Mouse (Mus musculus) kidney, postnatal 25 days (tissue): ENCODE measurements around the gene Mrpl19.

Experiments
- DNase-seq, 2 experiments: peaks; one replicate each; pipeline ENCODE4 v3.0.0; 2021; ENCODE audit warnings: mixed read lengths in 2 of 2

Gene Mrpl19

DNA sequence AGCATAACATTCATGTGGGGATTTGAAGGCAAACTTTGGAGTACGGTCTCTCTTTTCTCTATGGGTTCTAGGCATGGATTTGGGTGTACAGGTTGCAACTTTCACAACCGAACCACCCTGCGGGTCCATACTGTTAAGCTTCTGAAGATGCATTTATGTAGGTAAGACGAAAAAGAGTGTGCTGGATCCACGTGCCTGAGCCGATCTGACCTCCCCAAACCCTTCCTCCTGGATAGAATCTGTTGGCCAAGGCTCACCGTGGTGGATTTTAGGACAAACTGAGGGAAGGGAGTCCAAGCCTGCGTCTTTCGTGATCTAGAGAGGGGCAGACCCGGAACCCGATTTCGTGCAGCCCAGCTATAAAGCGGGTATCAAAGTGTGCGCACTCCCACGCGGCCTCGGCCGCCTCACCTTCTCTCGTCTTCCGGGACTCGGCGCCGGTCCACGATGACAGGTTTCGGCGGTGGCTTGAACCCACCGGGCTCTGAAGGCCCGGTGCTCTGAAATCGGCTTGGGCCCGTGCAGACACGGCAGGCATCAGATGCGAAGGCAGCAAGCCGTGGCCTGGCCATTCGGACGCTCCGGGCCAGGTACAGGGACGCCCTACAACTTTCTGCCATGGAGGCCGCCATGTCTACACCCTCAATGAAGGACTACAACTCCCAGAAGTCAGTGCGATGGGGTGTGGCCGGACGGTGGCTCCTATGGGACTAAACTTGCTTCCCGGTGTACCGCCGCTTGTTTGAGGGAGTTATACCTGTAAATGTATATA lies at the start of gene Mrpl19:
Gene Mrpl19, minus strand, starts transcription at position 663 of the 772 bp plus-strand sequence.
- DNase-seq = peak; percentile 92 to 94

DNA sequence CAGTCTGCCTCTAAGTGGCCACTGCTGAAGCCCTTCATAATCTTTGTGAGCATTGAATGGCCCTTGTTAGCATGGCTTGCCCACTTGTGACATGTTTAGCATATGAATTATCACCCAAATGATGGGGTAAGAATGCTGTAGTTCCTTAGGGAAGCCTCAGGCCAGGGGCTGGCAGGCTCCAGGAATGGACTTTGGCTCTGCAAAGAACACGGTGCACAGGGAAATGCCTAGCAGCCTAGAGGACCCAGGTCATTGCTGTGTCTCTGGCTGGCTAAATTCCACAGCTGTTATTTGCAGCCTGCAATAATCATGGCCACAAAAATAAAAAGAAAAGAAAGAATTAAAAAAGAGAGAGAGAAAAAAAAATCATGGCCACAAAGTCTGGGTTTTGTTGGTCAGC lies 46.6 kb upstream of the Mrpl19 start:
- peak; percentile 69 to 85 for DNase-seq

DNA sequence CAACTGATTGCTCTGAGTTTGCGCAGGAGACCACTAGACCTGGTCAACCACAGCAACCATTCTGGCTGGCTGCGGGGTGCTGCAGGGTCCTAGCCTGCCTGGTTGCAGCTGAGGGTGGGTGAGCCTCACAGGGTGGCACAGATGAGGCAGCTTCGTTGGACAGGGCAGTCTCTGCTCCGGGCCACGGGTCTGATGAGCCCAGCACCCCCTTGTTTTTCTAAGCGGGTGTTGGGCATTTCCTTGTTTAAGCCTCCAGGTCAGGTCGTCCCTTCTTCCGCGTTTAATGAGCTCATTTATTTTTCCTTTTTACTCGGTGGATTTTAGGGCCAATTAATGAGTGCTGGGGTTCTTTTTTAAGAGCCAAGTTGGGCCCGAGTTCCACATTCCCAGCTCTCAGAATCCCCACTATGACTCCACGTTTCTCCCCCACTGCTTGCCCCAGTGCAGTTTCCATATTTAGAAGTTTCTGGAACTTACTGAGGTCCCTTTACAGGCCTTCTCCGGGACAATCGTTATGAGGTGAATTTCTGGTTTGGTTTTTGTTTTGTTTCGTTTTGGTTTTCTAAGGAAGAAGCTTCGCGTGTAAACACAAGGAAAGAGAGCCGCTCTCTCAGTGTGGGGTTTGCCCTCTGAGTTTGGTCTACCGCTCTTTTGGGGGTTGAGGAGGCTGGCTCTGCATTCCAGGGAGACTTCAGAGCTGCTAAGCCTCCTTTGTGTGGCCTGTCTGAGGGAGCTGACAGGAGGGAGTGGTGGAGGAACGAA lies 24.5 kb upstream of the Mrpl19 start:
- no peak for DNase-seq

DNA sequence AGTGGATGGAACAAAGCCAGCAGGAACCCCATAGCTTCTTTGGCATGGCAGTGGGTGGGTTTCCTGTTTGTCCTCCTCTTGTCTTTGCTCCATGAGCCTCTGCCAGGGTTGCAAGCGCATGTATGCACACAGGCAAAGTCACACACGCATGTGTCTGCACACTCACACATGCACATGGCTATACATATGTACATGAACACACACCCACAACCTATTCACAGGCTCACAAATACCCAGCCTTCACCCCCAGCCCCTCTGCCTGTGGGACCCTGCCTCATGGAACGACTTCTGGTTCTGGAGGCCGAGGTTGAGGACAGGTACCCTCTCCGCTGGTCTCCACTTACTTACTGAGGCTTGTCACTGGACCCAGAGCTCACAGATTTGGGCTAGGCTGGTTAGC lies 22.6 kb upstream of the Mrpl19 start:
- DNase-seq = no peak

DNA sequence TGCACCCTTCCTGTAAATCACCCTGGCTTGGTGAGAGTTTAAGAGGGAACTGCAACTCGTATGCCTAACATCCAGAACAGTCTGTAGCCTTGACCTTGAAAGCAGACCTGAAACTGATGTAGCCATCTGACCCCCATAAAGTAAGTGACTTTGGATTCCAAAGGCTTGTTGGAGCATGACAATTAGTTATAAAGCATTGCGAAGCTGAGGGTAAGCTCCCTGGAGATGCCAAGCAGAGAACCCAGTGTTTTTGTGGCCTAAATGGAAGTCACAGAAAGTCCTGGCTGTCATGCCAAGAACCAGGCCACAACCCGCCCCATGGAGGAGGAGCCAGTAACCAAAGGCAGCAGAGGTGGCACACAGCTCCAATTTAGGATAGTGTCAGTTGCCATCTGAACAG lies 21.8 kb upstream of the Mrpl19 start:
- DNase-seq = peak; percentile 76 to 91

DNA sequence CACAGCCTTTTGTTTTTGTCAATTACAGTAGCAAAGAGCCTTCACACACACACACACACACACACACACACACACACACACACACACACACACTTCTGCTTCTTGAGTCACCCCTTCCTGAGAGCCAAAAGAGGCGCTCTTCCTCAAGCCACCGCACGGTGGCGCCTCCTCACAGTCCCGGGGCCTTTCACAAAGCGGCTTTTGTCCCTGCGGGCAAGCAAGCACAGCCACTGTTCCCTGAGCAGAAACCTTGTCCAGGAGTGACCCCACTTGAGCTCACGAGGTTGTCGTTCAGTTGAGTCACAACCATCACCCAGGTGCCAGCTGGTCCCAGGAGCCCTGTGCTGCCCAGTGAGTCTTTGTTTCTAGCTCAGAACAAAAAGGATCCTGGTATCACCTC lies 21.3 kb upstream of the Mrpl19 start:
- DNase-seq = peak; percentile 86 to 93

DNA sequence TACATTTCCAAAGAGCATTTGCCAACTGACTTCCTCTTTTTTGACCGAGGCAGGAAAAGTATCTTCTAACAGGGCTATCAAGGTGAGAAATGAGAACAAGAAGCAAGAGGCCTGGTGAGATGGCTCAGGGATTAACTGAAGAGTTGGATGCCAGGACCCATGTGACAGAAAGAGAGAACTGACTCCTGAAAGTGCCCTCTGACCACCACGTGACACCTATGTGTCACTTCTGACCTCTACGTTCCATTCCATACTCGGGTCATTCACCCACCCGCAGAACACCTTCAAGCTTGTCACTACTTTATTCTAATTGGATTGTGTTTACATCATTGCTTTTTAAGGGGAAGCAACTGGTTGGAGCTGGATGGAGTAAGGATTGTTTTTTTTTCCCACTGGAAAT lies 20.8 kb upstream of the Mrpl19 start:
- peak; percentile 72 to 88 for DNase-seq

DNA sequence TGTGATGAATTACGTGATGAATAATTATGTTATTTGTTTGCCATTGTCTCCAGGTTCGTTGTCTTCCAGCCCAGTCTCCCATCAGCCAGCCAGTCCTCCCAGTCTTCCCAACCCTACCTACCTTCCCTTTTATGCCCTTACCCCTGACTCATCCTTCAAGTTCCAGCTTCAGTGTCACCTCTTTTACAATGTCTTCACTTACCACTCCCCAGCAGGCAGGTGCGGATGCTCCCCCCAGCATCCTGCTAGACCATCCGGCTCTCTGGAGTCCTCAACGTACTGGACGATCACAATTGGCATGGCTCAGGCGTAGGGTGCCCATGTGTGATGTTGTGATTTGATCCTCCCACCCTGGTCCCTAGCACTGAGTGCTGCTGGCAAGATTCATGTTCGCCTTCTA lies 20.4 kb upstream of the Mrpl19 start:
- no peak for DNase-seq

DNA sequence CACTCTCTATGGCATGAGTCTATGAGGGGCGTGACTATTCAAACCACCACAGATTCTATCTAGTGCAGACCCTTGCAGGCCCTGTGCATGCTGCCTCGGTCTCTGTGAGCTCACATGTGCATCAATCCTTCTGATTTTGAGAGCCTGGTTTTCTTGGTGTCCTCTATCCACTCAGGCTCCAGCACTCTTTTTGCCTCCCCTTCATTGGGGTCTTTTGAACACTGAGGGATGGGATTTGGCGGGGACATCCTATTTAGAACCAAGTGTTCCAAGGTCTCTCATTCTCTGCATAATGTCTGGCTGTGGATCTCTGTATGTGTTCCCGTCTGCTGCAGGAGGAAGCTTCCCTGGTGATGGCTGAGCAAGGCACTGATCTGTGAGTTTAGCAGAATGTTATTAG lies 13.5 kb upstream of the Mrpl19 start:
- no peak for DNase-seq

DNA sequence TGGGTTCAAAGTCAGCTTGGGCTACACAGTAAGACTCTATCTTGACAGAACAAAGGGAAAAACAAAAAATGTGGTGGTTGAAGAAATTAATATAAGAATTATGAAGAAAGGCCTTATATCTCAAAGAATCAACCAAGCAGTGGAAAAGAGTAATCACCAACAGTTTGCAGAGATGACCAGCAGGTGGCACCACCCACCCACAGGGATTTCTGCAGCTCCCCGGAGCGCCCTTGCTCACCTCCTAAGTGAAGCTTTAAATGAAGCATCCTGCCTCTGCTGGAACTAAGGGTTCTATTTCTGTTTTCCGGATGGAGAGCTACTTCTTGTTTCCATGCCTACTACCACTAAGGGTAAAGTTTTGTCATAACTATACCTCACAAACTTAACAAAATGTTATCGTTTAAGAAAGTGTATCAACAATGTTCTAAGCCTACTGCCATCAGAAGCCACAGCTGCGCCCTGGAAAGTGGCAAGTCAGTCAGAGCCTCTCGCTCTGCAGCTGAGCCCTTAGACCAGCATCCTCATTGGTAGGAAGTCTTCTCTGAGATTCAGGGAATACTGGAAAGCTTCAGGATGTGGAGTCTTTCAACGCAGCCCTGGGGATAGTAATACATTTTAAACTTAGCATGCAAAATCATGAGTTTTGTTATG lies 10.3 kb upstream of the Mrpl19 start:
- peak; percentile 73 to 89 for DNase-seq

DNA sequence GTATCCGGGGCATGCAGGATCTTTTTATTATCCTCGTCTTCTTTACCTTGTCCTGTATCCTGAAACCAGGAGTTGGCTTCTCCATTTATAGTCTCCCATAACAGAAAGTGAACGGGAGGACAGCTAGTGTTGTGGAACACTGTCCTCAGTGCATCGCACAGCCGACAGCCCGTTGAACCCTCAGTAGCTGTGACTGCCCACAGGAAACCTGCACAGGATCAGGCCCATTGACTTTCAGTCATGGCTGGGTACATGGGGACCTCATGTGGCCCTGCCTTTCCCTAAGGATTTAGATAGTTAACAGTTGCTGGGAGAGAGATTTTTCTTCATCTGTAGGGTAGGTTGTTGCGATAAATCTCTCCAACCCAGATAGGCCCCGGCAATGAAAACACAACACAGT lies 6.8 kb upstream of the Mrpl19 start:
- no peak for DNase-seq

DNA sequence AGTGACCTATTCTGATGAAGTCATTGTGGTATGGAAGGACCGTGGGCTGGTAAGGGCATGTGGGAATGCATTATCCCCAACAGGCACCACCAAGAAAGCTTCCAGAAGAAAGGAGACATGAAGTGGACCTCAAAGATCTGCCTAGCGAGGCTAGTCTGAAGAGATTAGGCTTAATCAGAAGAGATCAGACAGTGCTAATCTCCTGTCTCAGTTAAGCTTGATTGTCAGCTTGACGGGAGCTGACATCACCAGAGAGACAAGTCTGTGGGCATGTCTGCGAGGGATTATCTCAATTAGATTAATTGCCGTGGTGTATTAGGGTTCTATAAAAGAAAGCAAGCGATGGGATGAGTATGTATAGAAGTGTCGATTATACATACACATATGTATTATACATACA lies 5.4 kb upstream of the Mrpl19 start:
- DNase-seq = no peak

DNA sequence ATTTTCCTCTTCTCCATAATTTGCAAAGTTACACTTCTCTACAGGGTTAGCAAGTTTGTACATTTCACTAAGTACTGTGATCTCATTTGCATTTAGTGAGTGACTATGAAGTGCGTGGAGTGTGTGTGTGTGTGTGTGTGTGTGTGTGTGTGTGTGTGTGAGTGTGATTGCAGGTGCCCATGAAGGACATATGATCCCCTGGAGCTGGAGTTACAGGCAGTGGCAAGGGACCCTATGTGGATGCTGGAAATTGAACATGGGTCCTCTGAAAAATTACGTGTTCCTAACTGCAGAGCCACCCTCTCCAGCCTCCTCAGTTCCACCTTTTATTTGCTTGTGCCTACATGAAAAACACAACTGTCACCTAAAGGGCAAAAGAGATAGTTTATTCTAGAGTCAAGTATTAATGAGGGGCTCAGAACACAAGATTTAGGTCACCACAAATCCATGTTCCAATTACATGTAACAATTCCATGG lies 348 bp upstream of the Mrpl19 start:
- DNase-seq = no peak

DNA sequence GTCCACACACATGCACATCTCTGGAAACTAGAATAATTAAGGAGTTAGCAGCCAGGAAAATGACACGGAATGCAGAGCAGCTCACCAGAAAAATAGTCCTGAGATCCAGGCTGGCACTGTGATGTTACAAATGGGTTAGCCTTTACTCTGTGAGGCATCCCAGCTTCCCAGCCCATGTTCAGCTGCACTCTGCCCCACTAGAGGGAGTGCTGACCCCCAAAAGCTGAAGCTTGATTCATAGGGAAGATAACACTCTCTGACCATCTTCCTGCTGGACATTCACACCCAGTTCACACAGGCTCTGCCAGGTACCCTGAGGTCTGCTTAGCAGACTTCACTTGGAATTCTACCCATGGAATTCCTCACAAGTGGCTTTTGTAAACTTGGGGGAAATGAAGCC lies 5.5 kb downstream of the Mrpl19 start:
- no peak for DNase-seq

DNA sequence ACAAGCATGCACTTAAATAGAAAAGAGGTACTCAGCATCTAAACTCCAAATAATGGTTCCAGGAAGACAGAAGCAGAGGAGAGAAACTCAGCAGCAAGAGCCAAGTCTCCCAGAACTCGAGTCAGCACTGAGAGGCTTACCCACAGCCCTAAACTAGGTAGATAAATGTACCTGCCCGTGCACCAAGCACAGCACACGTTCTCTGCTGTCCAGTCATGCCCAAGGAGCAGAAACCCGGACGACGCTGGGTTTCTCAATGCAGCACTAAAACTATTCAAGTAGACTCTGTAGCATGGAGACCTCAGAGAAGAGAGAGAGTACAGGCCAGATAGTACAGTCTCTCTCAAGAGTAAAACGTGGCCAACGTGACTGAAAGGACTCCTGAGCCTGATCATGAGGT lies 5.9 kb downstream of the Mrpl19 start:
- no peak for DNase-seq

DNA sequence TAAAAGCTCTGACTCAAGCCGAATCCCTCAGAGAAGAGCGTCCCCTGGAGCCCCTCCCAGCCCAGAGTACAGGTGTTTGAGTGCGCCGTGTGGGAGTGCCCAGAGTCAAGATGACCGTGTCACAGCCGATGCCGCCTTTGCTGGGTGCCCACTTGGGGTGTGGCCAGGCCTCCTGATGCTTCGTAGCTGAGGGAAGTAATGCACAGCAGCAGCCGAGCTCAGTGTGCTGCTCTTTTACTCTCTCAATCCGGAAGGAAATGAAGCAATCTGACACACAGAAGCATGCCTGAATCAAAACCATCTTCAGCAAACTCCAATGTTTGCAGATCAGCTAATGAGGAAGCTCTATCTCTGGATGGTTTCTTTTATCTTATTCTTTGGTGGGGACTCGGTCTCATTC lies 7.8 kb downstream of the Mrpl19 start:
- DNase-seq = no peak

DNA sequence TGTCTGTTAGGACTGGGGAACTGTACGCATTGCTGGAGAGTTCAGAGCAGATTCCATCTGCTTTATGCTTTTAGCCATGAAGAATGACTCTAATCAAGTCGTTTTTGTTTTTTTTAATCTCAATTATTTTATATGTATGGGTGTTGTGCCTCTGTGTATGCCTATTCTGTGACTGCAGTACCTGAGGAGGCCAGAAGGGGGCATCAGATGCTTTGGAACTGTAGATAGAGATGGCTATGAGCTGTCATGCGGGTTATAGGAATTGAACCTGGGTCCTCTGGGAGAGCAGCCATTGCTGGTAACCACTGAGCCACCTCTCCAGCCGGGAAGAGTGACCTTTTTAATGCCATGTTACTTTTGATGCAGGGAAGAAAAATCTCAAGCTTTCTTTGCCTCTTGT lies 9.4 kb downstream of the Mrpl19 start:
- peak in 1 of 2 experiments; percentile 28 for DNase-seq

DNA sequence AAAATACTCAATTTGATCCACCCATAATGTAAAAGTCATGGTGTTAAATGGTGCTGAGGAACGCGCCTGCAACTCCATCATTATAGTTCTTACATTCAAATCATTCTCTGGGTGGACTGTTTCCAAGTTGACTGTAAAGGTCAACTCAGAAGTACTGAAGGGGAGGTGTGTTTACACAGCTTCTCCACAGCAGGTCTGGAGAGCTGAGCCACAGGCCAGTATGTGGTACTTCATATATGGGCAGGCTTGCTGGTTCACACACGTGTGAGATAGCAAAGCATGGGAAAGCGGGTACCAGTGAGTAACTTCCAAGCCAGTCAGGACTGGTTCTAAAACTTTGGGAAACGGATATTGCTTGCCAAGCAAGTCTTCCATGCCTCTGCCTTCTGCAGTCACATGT lies 10.6 kb downstream of the Mrpl19 start:
- no peak for DNase-seq

DNA sequence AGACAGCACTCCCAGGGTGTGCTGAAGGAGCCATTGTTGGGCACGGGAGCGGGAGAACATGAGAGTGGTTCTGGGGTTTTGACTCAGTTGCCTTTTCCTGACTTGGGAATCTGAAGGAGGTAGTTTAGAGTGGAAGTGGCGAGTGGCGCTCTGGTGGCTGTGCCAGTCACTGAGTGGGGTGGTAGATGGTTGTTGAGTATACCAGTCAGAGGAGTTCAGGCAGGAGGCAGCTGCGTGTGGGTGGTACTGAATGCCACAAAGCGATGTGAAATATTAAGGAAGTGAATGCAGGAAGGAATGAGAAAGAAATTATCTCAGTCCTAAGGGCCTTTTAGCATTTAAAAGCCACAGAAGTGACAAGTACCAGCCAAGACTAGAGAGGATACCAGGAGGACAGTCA lies 18.9 kb downstream of the Mrpl19 start:
- DNase-seq = no peak

DNA sequence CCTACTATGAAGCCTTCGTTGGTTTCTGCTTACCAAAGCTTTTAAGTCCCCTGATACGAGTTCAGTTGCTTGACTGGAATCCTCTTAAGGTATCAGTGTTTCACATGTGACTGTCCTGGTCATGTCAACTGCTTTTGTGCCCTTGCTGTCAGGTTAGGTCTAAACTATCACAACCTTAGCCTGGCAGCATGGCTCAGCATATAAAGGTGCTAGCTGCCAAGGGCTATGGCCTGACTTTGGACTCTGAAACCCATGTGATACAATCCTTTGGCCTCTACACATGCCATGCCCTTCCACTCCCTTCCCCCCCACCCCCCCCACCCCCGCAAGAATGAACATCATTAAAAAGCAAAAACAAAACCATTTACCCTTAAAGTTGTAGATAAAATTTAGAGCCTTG lies 21.3 kb downstream of the Mrpl19 start:
- no peak for DNase-seq

DNA sequence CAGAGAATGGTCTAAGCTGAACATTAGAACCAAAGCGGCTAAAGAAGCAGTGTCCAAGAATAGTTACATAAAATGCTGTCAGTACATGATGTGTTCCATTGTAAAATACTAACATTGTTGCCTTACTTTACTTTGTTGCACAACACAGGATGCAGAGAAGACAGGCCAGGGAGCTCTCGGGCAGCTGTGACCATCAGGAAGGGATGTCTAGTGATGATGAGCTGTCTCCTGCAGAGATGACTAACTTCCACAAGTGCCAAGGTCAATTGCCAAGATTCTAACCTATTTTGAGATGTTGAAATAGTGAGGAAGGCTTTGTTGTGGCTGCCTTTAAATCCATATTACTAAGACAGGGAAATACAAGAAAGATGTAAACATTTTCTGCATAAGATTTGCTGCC lies 22.5 kb downstream of the Mrpl19 start:
- DNase-seq = no peak

DNA sequence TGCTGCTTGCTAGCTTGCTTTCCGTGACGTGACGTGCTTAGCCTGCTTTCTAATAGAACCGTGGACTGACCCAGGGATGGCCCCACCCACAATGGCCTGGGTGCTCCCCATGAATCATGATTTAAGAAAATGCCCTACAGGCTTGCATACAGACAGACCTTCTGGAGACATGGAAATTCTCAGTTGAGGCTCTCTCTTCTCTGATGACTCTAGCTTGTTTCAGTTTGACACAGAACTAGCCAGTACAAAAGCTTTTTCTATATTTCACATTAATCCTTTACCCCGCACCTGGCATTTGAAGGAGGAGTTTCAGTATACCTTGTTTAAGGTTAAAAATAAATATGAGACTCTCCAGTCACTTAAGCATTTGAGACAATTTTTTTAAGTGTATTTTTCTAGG lies 24.0 kb downstream of the Mrpl19 start:
- no peak for DNase-seq

DNA sequence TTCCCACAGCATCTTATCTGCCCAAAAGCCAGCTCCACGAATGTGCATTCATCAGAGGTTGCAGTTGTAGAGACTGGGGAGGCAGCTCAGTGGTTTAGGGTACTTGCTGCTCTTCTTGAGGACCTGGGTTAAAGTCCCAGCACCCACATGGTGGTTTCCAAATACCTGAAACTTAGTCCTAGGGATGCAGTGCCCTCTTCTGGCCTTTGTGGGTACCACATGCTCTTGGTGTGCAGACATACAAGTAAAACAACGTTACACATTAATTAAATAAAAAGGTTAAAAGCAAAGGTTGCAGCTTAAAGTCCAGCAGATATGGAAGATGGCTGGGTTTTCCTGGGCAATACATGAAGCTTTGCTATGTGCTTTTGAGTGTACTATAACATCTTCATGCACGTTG lies 32.5 kb downstream of the Mrpl19 start:
- peak in 1 of 2 experiments; percentile 15 for DNase-seq

DNA sequence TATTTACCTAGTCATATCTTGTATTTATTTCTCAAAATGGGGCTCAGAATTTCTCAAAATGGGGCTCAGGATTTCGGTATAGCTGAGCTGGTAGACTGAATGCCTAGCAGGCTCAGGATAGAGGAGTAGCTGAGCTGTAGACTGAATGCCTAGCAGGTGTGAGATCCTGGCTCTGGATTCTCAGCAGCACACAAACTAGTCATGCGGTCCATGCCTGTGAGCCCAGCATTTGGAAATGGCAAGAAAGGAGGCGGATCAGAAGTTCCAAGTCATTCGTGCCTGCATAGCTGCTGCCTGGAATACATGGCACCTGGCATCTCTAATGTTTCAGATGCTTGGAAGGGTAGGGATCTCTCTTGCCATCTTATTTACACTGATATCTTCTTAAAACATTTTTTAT lies 36.4 kb downstream of the Mrpl19 start:
- no peak for DNase-seq
